Mouse (Mus musculus) subcutaneous adipose tissue, adult 2 months (tissue): ENCODE results near the gene Bard1. TPM values are rescaled to one million over a fixed set of nuclear protein-coding genes. Genes with fewer than 3 reads are reported as not detected.

Source experiments
- polyA plus RNA-seq: library from polyadenylated mRNA; depleted of rRNA; stranded (reverse); fragments of >200 nt; gene quantifications from 2 replicates; pipeline ENCODE4 v1.2.3, GENCODE M21; 2012; ENCODE audit warnings: low replicate concordance; rRNA removed

Gene Bard1
- polyA plus RNA-seq = 0.33 and 2.1 TPM in 2 replicates

GRCm38 (mm10) chr1:71102344-71103173, at the start of gene Bard1:
Gene Bard1 (minus strand): TSS chr1:71103146.

